Mouse (Mus musculus): ENCODE measurements around the gene Gm10639. TPM values are rescaled to one million over a fixed set of nuclear protein-coding genes. Genes with fewer than 3 reads are reported as not detected.
"Not testable (repeated sequence)": the region's sequence is repeated elsewhere in the genome, so short reads cannot be mapped to it uniquely, and the experiment has no call there.

The Gm10639 gene
- total RNA-seq (2021), result not detected

DNA sequence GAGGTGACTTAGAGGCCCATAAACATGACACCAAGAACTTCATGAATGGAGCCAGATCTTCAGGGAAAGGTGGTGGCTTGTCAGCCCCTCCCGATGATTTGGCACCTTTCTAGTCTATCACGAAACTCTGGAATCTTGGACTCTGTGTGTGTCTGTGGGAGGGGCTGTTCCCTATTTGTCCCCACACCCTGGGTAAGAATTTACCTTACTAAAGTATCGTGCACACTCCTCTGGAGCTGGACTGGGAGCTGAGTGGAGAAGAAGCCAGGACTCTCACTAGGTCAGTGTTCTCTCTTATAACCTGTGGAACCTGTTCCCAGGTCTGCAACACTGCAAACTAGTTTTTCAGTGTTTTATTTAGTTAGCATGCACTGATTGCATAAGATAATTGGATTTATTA, at the start of gene Gm10639:
Gene Gm10639 (plus strand): TSS at position 201 of the 400 bp plus-strand sequence.
- DNase-seq (ENCODE audit: extremely low spot score in 1 of 2, low spot score in 1 of 2), result not testable (repeated sequence)

DNA sequence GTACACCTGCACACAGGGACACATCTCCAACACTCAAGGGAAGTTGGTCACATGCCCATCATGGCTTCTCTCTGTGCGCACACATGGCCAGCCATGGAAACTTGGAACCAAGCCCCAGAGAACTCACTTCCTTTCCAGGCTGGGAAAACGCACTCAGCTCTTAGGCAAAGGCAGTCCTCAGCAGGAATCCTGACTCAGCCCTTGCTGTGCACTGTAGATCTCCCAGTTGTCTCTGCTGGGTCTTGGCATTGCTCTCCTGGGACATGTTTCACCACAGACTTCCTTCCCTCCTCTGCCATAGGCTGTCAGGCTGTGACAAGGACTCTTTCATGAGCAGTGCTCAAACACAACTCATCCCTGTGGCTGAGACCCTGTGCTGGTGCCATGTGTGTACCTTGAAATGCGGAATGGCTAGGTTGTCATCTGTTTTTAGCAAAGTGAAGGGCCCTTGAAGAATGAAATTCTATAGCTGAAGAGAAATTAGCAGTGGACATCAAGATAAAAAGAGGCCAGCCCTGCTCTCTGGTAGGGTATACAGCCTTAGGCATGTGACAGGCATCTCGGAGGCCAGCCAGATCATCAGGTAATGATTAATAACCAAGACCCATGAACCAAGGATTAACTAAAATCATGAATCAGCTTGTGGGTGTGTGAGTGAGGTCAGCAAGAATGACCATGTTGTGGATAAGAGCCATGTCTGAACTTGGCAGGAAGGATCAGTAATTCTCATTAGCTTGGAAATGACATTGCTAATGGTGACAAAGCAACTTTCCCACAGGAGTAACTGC, 33.8 kb upstream of the Gm10639 start:
- not testable (repeated sequence) for DNase-seq (ENCODE audit: extremely low spot score in 1 of 2, low spot score in 1 of 2)

DNA sequence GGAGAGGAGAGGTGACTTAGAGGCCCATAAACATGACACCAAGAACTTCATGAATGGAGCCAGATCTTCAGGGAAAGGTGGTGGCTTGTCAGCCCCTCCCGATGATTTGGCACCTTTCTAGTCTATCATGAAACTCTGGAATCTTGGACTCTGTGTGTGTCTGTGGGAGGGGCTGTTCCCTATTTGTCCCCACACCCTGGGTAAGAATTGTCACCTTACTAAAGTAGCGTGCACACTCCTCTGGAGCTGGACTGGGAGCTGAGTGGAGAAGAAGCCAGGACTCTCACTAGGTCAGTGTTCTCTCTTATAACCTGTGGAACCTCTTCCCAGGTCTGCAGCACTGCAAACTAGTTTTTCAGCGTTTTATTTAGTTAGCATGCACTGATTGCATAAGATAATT, 32.8 kb upstream of the Gm10639 start, which contains the start of gene Gm3776:
Gene Gm3776 (plus strand): TSS at position 216 of the 400 bp plus-strand sequence.
- DNase-seq (ENCODE audit: extremely low spot score in 1 of 2, low spot score in 1 of 2), result not testable (repeated sequence)

DNA sequence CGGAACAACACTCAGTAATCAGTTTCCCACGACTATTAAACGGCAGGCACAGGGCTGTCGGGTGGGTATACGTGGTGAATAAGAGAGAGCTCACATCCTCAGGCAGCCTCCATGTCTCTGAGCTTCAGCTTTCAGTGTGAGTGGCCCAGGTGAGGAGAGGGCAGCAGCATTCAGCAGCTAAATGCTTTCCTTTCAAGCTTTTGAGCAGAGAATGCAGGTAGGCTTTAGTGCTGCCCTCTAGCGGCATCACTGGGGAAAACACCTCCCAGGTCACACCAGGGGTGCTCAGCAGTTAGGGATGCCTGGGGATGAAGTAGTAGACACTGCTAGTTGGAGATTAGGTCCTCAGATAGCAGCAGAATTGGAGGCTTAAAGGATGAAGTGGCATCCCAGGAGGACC, 30.0 kb upstream of the Gm10639 start:
- peak; percentile 11 to 48 for DNase-seq (ENCODE audit: extremely low spot score in 1 of 2, low spot score in 1 of 2)

DNA sequence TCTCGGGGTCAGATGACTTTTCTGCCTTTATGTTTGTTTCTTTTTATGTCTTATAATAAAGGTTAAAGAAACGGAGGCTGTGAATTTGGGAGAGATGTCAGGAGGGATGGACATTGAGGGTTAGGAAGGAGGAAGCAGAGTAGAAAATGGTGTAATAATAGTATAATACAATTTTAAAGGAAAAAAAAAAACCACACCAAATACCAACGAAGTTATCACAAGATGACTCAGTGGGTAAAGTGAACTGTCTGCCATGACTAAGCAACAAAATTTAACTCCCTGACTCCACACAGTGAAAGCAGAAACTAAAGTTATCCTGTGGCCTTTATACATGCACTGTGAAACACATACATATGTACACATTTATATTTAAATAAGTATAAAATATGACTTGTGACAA, 18.8 kb upstream of the Gm10639 start:
- DNase-seq (ENCODE audit: extremely low spot score in 1 of 2, low spot score in 1 of 2), result not testable (repeated sequence)

DNA sequence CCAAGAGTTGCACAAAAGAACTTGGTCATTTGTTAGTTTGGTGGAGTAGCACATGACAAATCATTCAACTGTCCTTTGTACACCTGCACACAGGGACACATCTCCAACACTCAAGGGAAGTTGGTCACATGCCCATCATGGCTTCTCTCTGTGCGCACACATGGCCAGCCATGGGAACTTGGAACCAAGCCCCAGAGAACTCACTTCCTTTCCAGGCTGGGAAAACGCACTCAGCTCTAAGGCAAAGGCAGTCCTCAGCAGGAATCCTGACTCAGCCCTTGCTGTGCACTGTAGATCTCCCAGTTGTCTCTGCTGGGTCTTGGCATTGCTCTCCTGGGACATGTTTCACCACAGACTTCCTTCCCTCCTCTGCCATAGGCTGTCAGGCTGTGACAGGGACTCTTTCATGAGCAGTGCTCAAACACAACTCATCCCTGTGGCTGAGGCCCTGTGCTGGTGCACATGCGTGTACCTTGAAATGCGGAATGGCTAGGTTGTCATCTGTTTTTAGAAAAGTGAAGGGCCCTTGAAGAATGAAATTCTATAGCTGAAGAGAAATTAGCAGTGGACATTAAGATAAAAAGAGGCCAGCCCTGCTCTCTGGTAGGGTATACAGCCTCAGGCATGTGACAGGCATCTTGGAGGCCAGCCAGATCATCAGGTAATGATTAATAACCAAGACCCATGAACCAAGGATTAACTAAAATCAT, 7.6 kb upstream of the Gm10639 start:
- not testable (repeated sequence) for DNase-seq (ENCODE audit: extremely low spot score in 1 of 2, low spot score in 1 of 2)

DNA sequence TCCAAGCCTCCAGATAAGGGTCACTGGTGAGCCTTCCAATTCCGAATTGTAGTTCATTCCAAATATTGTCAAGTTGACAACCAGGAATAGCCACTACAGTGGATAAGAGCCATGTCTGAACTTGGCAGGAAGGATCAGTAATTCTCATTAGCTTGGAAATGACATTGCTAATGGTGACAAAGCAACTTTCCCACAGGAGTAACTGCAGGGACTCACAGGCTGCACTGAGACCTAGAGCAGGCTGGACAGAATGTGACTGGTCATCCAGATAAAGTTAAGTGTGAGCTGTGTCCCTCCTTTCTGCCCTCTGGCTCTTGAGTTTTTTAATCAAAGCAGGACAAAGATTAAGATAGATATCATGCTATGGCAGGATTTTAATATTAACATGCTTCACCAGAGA, 660 bp upstream of the Gm10639 start:
- not testable (repeated sequence) for DNase-seq (ENCODE audit: extremely low spot score in 1 of 2, low spot score in 1 of 2)

DNA sequence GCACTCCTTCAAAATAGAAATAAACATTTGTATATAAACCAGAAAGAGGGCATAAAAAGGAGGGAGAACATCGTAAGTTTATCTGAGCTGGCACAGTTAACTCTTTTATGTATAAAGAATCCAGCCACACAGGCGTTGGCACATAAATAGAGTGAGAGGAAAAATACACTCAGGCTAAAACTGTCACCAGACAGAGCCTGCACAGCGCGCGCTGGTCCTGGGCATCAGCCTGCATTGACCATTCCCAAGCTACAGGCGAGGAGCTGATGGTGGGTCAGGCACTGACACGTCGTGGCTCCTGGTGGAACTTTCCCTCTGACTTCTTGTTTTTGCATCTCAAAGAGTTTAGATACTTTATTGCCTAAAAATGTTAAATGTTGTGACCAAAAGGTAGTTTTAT, 2.7 kb downstream of the Gm10639 start:
- not testable (repeated sequence) for DNase-seq (ENCODE audit: extremely low spot score in 1 of 2, low spot score in 1 of 2)

DNA sequence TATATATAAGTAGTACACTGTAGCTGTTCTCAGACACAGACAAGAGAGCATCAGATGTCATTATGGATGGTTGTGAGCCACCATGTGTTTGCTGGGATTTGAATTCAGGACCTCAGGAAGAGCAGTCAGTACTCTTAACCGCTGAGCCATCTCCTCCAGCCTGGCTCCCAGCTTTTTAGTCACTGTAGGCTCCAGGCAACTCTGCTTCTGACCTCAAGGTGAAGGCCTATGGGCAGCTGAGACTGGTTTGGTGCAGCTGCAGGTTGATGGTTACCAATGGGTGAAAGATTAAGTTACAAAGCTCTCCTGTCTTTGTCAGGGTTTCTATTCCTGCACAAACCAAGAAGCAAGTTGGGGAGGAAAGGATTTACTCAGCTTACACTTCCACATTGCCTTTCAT, 4.0 kb downstream of the Gm10639 start:
- not testable (repeated sequence) for DNase-seq (ENCODE audit: extremely low spot score in 1 of 2, low spot score in 1 of 2)

DNA sequence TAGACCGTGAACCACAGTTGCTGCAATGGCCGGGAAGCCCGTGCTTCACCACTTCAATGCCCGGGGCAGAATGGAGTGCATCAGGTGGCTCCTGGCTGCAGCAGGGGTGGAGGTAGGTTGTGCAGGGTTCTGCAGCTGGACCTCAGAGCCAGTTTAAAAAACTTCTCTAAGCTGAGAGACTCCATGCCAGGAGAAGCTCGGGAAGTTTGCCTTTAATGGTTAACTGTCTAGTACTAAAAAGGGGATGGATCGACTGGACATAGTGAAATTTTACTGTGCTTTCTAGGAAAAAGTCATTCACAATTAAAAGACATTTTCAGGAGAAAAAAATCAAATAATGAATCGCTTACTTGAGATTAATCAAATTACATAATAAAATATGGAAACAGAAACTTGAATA, 5.1 kb downstream of the Gm10639 start:
- not testable (repeated sequence) for DNase-seq (ENCODE audit: extremely low spot score in 1 of 2, low spot score in 1 of 2)

DNA sequence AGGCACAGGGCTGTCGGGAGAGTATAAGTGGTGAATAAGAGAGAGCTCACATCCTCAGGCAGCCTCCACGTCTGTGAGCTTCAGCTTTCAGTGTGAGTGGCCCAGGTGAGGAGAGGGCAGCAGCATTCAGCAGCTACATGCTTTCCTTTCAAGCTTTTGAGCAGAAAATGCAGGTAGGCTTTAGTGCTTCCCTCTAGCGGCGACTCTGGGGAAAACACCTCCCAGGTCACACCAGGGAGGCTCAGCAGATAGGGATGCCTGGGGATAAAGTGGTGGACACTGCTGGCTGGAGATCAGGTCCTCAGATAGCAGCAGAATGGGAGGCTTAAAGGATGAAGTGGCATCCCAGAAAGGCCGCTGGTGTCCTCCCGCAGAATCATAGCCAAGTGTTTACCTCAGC, 6.4 kb downstream of the Gm10639 start:
- peak in 1 of 2 experiments; percentile 57 for DNase-seq (ENCODE audit: extremely low spot score in 1 of 2, low spot score in 1 of 2)

DNA sequence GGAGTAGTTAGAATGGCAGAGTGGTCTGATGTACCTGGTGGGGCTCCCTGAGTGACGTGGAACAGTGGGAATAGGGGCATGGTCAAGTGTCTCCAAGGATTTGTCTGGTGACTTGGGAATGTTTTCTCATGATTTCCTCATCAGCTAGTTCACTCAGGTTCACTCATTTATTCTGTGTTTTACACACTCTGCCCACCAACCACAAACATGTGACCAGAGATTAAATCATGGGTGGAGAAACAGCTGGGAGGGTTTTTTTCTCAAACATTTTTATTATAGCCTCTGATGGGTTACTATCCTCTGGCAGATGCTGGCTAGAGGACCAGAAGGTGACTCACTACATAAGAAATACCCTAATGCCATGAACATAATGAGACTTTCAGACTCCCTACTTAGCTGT, 8.5 kb downstream of the Gm10639 start:
- DNase-seq (ENCODE audit: extremely low spot score in 1 of 2, low spot score in 1 of 2), result no peak

DNA sequence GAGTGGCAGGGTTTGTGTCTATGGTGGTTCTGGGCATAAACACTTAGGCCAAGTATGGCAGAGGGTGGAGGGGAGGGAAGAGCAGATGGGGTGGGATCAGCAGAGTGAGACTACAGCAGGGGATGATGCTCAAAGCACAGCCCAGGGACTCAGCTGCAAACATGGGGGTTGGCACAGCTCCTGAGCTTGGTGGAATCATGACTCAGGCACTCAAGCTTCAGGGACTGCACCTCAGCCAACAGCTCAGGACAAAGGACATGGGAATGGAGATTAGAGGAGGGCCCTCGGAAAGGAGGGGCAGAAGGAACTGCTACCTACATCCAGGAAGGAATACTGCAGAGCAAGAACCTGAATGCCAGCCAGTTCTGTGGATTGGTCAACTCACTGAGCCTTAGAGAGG, 9.4 kb downstream of the Gm10639 start:
- DNase-seq (ENCODE audit: extremely low spot score in 1 of 2, low spot score in 1 of 2), result not testable (repeated sequence)

DNA sequence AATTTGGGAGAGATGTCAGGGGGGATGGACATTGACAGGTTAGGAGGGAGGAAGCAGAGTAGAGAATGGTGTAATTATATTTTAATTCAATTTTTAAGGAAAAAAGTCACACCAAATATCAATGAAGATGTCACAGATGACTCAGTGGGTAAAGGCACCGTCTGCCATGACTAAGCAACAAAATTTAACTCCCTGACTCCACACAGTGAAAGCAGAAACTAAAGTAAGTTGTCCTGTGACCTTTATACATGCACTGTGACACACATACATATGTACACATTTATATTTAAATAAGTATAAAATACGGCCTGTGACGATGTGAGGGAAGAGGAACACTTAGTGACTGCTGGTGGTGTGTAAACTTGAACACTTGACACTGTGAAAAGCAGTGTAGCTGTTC, 18.4 kb downstream of the Gm10639 start:
- not testable (repeated sequence) for DNase-seq (ENCODE audit: extremely low spot score in 1 of 2, low spot score in 1 of 2)

DNA sequence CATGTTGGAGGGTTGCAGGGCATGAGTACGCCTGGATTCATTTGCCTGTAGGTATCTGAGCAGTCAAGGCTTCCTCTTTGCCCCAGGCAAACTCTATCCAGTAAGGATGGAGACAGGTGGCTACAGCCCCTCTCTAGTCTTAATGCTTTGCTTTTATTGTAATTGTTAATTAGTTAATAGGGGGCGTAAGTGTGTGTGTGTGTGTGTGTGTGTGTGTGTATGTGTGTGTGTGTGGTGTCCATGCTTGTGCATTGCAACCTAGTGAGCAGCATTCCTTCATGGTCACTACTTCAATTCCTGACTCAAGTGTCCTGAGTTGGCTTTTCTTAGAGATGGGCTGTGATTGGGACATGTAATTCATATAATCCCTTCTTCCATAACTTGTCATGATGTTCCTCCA, 25.0 kb downstream of the Gm10639 start, which contains the start of gene Omt2a:
Gene Omt2a (minus strand): TSS at position 101 of the 400 bp plus-strand sequence.
- DNase-seq (ENCODE audit: extremely low spot score in 1 of 2, low spot score in 1 of 2), result no peak

DNA sequence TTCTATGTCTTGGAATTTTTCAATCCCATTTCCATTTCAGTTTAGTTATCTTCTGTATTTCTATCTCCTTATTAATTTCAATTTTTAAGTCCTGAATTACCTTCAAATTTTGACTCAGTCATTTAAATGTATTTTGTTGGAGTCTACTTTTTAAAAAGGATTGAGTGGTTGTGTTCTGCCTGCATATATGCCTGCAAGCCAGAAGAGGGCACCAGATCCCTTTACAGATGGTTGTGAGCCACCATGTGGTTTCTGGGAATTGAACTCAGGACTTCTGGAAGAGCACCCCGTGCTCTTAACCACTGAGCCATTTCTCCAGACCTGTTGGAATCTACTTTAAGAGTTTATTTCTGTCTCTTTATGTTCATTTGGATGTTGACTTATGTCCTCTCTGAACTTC, 29.8 kb downstream of the Gm10639 start:
- DNase-seq (ENCODE audit: extremely low spot score in 1 of 2, low spot score in 1 of 2), result no peak

DNA sequence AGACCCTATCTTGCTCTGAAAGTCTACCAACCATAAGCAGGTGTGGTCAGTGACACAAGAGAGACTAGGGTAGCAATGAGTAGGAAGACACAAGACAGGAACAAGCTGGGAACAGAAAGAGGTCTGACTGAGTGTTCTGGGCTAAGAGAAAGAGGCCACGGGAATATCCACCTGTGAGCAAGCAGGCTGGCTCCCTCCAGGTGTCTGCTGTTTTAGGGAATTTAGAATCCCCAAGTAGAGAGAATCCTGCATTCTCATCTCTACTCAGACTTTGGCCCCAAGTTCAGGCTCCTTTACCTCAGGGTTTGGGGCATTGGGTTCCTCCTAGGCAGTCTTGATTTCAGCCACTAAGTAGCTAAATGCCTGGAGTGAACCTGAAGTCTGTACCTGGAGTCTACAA, 37.6 kb downstream of the Gm10639 start, which contains the start of gene Omt2b:
Gene Omt2b (plus strand): TSS at position 301 of the 400 bp plus-strand sequence.
- not testable (repeated sequence) for DNase-seq (ENCODE audit: extremely low spot score in 1 of 2, low spot score in 1 of 2)

DNA sequence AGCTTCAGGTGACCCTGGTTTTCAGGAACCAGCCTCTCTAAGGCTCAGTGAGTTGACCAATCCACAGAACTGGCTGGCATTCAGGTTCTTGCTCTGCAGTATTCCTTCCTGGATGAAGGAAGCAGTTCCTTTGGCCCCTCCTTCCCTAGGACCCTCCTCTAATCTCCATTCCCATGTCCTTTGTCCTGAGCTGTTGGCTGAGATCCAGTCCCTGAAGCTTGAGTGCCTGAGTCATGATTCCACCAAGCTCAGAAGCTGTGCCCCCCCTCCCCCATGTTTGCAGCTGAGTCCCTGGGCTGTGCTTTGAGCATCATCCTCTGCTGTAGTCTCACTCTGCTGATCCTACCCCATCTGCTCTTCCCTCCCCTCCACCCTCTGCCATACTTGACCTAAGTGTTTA, 47.3 kb downstream of the Gm10639 start:
- DNase-seq (ENCODE audit: extremely low spot score in 1 of 2, low spot score in 1 of 2), result not testable (repeated sequence)

DNA sequence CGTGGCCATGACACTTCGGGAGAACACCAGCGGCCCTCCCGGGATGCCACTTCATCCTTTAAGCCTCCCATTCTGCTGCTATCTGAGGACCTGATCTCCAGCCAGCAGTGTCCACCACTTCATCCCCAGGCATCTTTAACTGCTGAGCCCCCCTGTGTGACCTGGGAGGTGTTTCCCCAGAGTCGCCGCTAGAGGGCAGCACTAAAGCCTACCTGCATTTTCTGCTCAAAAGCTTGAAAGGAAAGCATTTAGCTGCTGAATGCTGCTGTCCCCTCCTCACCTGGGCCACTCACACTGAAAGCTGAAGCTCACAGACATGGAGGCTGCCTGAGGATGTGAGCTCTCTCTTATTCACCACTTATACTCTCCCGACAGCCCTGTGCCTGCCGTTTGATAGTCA, 50.6 kb downstream of the Gm10639 start:
- DNase-seq (ENCODE audit: extremely low spot score in 1 of 2, low spot score in 1 of 2), result peak; percentile 33 to 62

DNA sequence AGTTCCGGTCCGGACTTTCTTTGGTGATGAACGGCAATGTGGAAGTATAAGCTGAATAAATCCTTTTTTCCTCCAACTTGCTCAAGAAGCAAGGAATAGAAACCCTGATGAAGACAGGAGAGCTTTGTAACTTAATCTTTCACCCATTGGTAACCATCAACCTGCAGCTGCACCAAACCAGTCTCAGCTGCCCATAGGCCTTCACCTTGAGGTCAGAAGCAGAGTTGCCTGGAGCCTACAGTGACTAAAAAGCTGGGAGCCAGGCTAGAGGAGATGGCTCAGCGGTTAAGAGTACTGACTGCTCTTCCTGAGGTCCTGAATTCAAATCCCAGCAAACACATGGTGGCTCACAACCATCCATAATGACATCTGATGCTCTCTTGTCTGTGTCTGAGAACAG, 52.8 kb downstream of the Gm10639 start:
- DNase-seq (ENCODE audit: extremely low spot score in 1 of 2, low spot score in 1 of 2), result not testable (repeated sequence)

DNA sequence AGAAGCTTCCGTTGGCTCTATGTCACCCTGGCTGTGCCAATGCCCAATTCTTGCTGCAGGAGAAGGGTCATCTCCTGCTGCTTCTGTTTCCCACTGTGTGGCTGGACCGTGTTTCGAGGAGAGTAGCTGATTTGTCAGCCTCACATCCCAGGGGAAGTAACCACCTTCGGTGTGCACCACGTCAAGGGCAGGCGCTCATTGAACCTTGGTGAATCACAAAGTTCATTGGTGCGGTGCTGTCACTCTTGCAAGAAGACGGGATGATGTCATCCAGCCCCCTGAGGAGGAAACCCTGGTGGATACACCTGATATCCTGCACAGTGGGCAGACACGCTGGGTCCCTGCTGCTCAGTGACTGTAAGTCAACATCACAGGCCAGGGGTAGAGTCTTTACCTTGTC, 53.3 kb downstream of the Gm10639 start:
- not testable (repeated sequence) for DNase-seq (ENCODE audit: extremely low spot score in 1 of 2, low spot score in 1 of 2)
